8 mouse cellular contexts compared by ENCODE assay signal in the genomic region with DNA sequence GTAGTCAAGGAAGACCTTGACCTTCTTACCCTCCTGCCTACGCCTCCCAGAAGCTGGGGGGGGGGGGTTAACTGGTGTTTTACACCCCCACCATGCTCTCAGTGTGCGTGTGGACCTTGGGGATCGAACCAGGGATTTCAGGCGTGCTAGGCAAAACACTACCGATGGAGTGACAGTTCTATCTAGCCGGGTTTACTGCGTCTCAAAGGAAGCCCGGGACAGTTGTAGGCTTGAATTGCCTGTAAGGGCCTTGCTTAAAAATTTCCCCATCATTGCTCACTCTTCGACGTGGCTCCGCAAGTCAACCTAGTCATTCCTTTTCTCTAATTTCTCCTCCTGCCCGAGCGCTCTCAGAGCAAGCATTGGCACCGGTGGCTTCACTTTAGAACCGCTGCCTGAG. TPM values are rescaled to one million over a fixed set of nuclear protein-coding genes. Genes with fewer than 3 reads are reported as not detected.
DNase-seq lines count a peak whose midpoint lies in the region; ATAC-seq and TF ChIP-seq lines count a peak whose summit lies in the region.

No protein-coding gene starts in this region.

- H3K27me3 ChIP-seq in kidney, adult 2 months (replicated peaks; ENCODE audit: control insufficient read depth, insufficient read depth, low read length) = no peaks in the 10 kb centered on the region
- no peaks in the 10 kb centered on the region for H3K27me3 ChIP-seq in forebrain, postnatal 0 days (ENCODE audit: insufficient read depth, low read length)

- H3K4me1 ChIP-seq in kidney, adult 2 months (ENCODE audit: control insufficient read depth, insufficient read depth, low read length) = peaks cover 5% of the 10 kb centered on the region; the same call in 1 of the 2 replicates
- 0 out of 2 replicates have a peak, but pooled peaks cover 9% of the 10 kb centered on the region for H3K4me1 ChIP-seq in forebrain, postnatal 0 days (ENCODE audit: insufficient read depth)

- no peaks in the 10 kb centered on the region for H3K9me3 ChIP-seq in forebrain, postnatal 0 days (ENCODE audit: low read length)

- no peak for TF ChIP-seq POLR2A in kidney, adult 2 months (IDR thresholded peaks at IDR 0.05; ENCODE audit: low read depth, low read length)

- no peak for ATAC-seq in forebrain, postnatal 0 days
- 0 out of 2 replicates have a peak, but pooled peaks have one; percentile 11 for ATAC-seq in megakaryocyte-erythroid progenitor cell, adult 5-6 weeks (replicated peaks; ENCODE audit: low FRiP score, low TSS enrichment, poor library complexity, severe bottlenecking)

- H3K9ac ChIP-seq in forebrain, postnatal 0 days = peak overlapping the region; percentile 81

- DNase-seq in kidney, adult 2 months = no peak
- DNase-seq in kidney, adult 18-20 months = no peak
- DNase-seq in MN1 (ENCODE audit: low spot score) = peak; percentile 18
- no peak for DNase-seq in forebrain, postnatal 0 days
- no peak for DNase-seq in left cerebral cortex, adult 9 months (ENCODE audit: low spot score in 2 of 2)
- no peak for DNase-seq in thymus, postnatal 36 days
- no peak for DNase-seq in embryo, embryonic 10 days (ENCODE audit: low spot score)

- peak overlapping the region; percentile 76 for H3K4me2 ChIP-seq in forebrain, postnatal 0 days (ENCODE audit: low read depth)

- 0 out of 2 replicates have a peak overlapping the region, but pooled peaks have one; percentile 16 for H3K27ac ChIP-seq in kidney, adult 2 months (ENCODE audit: insufficient read depth, low read depth, low read length)
- no peak overlapping the region for H3K27ac ChIP-seq in forebrain, postnatal 0 days (ENCODE audit: low read depth, low read length)

- H3K4me3 ChIP-seq in kidney, adult 2 months (ENCODE audit: insufficient read depth, low read depth, low read length) = peak overlapping the region; percentile 98
- peak overlapping the region; percentile 96 for H3K4me3 ChIP-seq in forebrain, postnatal 0 days (ENCODE audit: low read depth, low read length)

- no peaks in the 10 kb centered on the region for H3K36me3 ChIP-seq in kidney, adult 2 months (ENCODE audit: control insufficient read depth, insufficient read depth, low read length)
- 0 out of 2 replicates have a peak, but pooled peaks cover 1% of the 10 kb centered on the region for H3K36me3 ChIP-seq in forebrain, postnatal 0 days (ENCODE audit: insufficient read depth)

- no peak for TF ChIP-seq CTCF in kidney, adult 2 months (conservative IDR thresholded peaks at IDR 0.05; ENCODE audit: insufficient read depth, insufficient read length, low read depth, low read length)
- TF ChIP-seq CTCF in forebrain, postnatal 0 days (IDR thresholded peaks at IDR 0.05; ENCODE audit: low read depth) = no peak

- WGBS in kidney, adult 2 months = 10% methylated on average over 15 of the region's 15 CpGs
- 34% methylated on average over 15 of the region's 15 CpGs for WGBS in forebrain, postnatal 0 days

RNA-seq across cellular contexts. Expression of gene Anapc7, which starts 1.6 kb away (rescaled TPM):
- polyA plus RNA-seq in kidney, adult 2 months (2012; rRNA removed) = 30.3 and 33.5 TPM in 2 replicates
- 30.2 and 33.0 TPM in 2 replicates for total RNA-seq in forebrain, postnatal 0 days (2014; rRNA removed)
- 37.5 and 42.0 TPM in 2 replicates for polyA plus RNA-seq in forebrain, postnatal 0 days (2015; fragmentation: Nextera tagmentation; extraction: Ambion mirVana)
- total RNA-seq in megakaryocyte-erythroid progenitor cell, adult 5-6 weeks (2014; fragmentation: Nextera tagmentation) = 27.5 and 42.7 TPM in 2 replicates
- total RNA-seq in megakaryocyte-erythroid progenitor cell, adult 5-6 weeks (2017) = 24.3 and 35.3 TPM in 2 replicates

RNA-seq across cellular contexts. Expression of gene Arpc3, which starts 31.4 kb away (rescaled TPM):
- polyA plus RNA-seq in kidney, adult 2 months (2012; rRNA removed) = 141 and 195 TPM in 2 replicates
- 234 and 357 TPM in 2 replicates for total RNA-seq in forebrain, postnatal 0 days (2014; rRNA removed)
- polyA plus RNA-seq in forebrain, postnatal 0 days (2015; fragmentation: Nextera tagmentation; extraction: Ambion mirVana) = 171 and 225 TPM in 2 replicates
- 195 and 370 TPM in 2 replicates for total RNA-seq in megakaryocyte-erythroid progenitor cell, adult 5-6 weeks (2014; fragmentation: Nextera tagmentation)
- total RNA-seq in megakaryocyte-erythroid progenitor cell, adult 5-6 weeks (2017) = 859 and 924 TPM in 2 replicates

RNA-seq across cellular contexts. Expression of gene Fam216a, which starts 50.9 kb away (rescaled TPM):
- polyA plus RNA-seq in kidney, adult 2 months (2012; rRNA removed) = 20.7 and 20.8 TPM in 2 replicates
- 136 and 141 TPM in 2 replicates for total RNA-seq in forebrain, postnatal 0 days (2014; rRNA removed)
- 147 and 150 TPM in 2 replicates for polyA plus RNA-seq in forebrain, postnatal 0 days (2015; fragmentation: Nextera tagmentation; extraction: Ambion mirVana)
- 33.8 and 37.3 TPM in 2 replicates for total RNA-seq in megakaryocyte-erythroid progenitor cell, adult 5-6 weeks (2014; fragmentation: Nextera tagmentation)
- 61.3 and 67.8 TPM in 2 replicates for total RNA-seq in megakaryocyte-erythroid progenitor cell, adult 5-6 weeks (2017)

RNA-seq across cellular contexts. Expression of gene Gpn3, which starts 51.4 kb away (rescaled TPM):
- polyA plus RNA-seq in kidney, adult 2 months (2012; rRNA removed) = 28.2 and 28.8 TPM in 2 replicates
- 31.2 and 37.6 TPM in 2 replicates for total RNA-seq in forebrain, postnatal 0 days (2014; rRNA removed)
- polyA plus RNA-seq in forebrain, postnatal 0 days (2015; fragmentation: Nextera tagmentation; extraction: Ambion mirVana) = 41.0 and 44.2 TPM in 2 replicates
- 61.2 and 93.3 TPM in 2 replicates for total RNA-seq in megakaryocyte-erythroid progenitor cell, adult 5-6 weeks (2014; fragmentation: Nextera tagmentation)
- 61.5 and 75.8 TPM in 2 replicates for total RNA-seq in megakaryocyte-erythroid progenitor cell, adult 5-6 weeks (2017)
